Mouse (Mus musculus) thymus, adult 2 months (tissue): ENCODE results near the gene Borcs8. TPM values are rescaled to one million over a fixed set of nuclear protein-coding genes. Genes with fewer than 3 reads are reported as not detected.
A peak's percentile ranks its signal among the peaks of the same experiment; 100 is the strongest.

Experiments
- DNase-seq: peaks from one replicate; pipeline ENCODE4 v3.0.0; 2021
- H3K27ac ChIP-seq: fragments of 200-500 bp; 2 replicates; pipeline ENCODE4 v1.5.1; 2012; ENCODE audit warnings: low read length, control low read depth; ENCODE audit not compliant: control insufficient read depth, insufficient read depth
- H3K27me3 ChIP-seq: fragments of 200-500 bp; 2 replicates; pipeline ENCODE4 v1.6.1; 2012; ENCODE audit warnings: mild to moderate bottlenecking, low read length, moderate library complexity, mixed read lengths; ENCODE audit not compliant: control insufficient read depth, insufficient read depth
- H3K36me3 ChIP-seq: fragments of 200-500 bp; 2 replicates; pipeline ENCODE4 v1.6.1; 2012; ENCODE audit warnings: mild to moderate bottlenecking, low read length, moderate library complexity; ENCODE audit not compliant: control insufficient read depth, insufficient read depth
- H3K4me1 ChIP-seq: fragments of 200-500 bp; replicated peaks from 2 replicates; pipeline ENCODE4 v1.6.1; 2012; ENCODE audit warnings: low read length; ENCODE audit not compliant: control insufficient read depth, insufficient read depth
- H3K4me3 ChIP-seq: fragments of 200-500 bp; 2 replicates; pipeline ENCODE4 v1.5.1; 2012; ENCODE audit warnings: mild to moderate bottlenecking, low read length, control low read depth, moderate library complexity; ENCODE audit not compliant: control insufficient read depth, insufficient read depth
- CTCF ChIP-seq: fragments of 200-500 bp; IDR thresholded peaks from 2 replicates; pipeline ENCODE4 v1.5.1; 2012; ENCODE audit warnings: mild to moderate bottlenecking, control low read depth, low read length, moderate library complexity, borderline replicate concordance; ENCODE audit not compliant: control insufficient read depth, poor library complexity, insufficient read depth; ENCODE audit errors: extremely low read depth
- POLR2A ChIP-seq: fragments of 200-500 bp; IDR thresholded peaks from 2 replicates; pipeline ENCODE4 v1.6.1; 2012; ENCODE audit warnings: mild to moderate bottlenecking, low read length, control low read depth, moderate library complexity; ENCODE audit not compliant: control insufficient read depth, poor library complexity, insufficient read depth; ENCODE audit errors: extremely low read depth
- WGBS: fragments of 180-500 bp; shearing (Covaris S2); methylation state at CpG from one replicate; pipeline ENCODE4 v1.1.7; 2018; 5-methylcytosine and 5-hydroxymethylcytosine counted together
- polyA plus RNA-seq: library from polyadenylated mRNA; depleted of rRNA; stranded (reverse); fragments of >200 nt; gene quantifications from 2 replicates; pipeline ENCODE4 v1.2.3, GENCODE M21; 2012; rRNA removed

Borcs8 gene
- polyA plus RNA-seq, result 174 and 178 TPM in 2 replicates

DNA sequence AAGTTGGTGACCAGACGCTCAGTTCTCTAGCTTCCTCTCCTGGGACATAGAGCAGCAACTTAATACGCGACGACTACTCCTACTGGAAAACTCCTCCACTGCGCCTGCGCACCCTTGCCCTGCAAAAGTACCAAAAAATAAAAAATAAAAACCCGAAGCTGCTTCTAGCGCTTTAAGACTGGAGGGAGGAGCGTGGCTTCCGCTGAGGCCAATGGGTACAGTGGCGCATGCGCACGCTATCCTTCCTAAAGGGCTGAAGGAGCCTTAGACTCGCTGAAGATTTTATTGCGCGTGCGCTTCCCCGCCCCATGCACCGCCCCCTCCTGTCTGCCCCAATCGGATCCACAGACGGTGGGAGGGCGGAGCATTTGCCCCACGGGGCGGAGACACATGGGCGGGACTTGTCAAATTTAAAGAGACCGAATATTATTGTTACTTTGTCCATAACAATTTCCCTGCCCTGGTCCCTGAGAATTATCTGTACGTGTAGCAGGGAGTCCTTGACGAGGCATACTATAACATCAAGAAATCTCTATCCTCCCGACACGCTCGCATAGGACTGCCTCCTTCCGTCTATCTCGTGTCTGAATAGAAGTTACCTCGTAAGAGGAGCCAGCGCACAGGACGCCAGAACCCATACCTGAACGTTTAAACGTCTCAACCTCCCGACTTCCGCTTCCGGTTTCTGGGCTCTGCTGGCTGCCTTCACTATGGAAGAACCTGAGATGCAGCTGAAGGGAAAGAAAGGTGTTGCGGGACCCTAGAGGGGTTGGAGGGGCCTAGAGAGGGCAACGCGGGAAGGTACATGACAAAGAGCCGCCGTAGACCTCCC lies at the start of gene Borcs8, which contains the start of the genes Rfxank and Mef2b:
Gene Borcs8 (plus strand): TSS at position 474 of the 832 bp plus-strand sequence.
Gene Rfxank (minus strand): TSS at position 129 of the 832 bp plus-strand sequence.
Gene Mef2b (plus strand): TSS at position 686 of the 832 bp plus-strand sequence.
- TF ChIP-seq CTCF, result no peak
- TF ChIP-seq POLR2A, result peak; percentile 50; the same call in 1 of the 2 replicates
- Histone ChIP-seq H3K27ac (peak within 1 kb of the TSS; percentile 91), H3K4me1 (peaks cover 15% of the 10 kb centered on the region), H3K36me3 (peaks cover 9% of the 10 kb centered on the region; the same call in 1 of the 2 replicates), H3K4me3 (peak within 1 kb of the TSS; percentile 96), H3K27me3 (no peaks in the 10 kb centered on the region)
- peak; percentile 98 for DNase-seq
- under 1% methylated on average over 46 of the region's 46 CpGs for WGBS

DNA sequence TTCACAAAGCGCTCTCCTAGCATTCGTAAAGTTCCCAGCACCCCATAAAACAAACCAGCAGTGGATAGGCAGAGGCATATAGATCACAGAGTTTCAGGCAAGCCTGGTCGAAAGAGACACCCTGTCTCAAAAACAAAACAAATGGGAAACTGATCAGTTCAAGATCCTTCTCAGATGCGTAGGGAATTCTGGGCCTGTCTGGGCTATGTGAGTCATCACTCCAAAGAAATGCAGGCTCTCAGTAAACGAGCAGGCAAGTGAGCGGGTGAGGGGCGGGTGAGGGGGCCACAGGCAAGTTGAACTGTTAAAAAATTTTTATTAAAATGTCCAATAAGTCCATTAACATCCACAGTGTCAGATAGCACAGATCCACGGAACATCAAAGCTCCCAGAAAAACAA lies 46.5 kb upstream of the Borcs8 start:
- Histone ChIP-seq H3K27ac (no peak overlapping the region), H3K36me3 (no peaks in the 10 kb centered on the region), H3K27me3 (peaks cover 9% of the 10 kb centered on the region), H3K4me1 (no peaks in the 10 kb centered on the region), H3K4me3 (no peak overlapping the region)
- TF ChIP-seq CTCF (no peak), POLR2A (no peak)
- no peak for DNase-seq
- WGBS, result 82% methylated on average over 8 of the region's 8 CpGs

DNA sequence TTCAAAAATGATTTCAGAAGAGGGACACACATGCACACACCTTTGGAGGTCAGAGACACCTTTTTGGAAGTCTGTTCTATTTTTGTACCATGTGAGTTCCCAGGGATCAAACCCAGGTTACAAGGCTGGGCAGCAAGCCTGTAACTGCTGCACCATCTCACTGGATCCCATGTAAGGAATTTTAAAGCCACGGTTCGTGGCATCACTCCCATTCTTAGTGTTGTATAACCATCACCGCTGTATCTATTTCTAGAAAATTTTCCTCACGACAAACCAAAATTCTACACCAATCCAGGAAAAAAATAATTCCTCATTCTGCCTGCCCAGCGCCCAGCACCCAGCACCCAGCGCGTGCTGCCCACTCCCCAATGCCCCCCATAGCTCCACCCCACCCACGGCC lies 40.0 kb upstream of the Borcs8 start:
- H3K4me3 ChIP-seq, result no peak overlapping the region
- no peaks in the 10 kb centered on the region for H3K36me3 ChIP-seq
- no peak for DNase-seq
- WGBS, result 73% methylated on average over 8 of the region's 8 CpGs
- H3K4me1 ChIP-seq, result no peaks in the 10 kb centered on the region
- TF ChIP-seq POLR2A (no peak), CTCF (no peak)
- no peak overlapping the region for H3K27ac ChIP-seq
- no peaks in the 10 kb centered on the region for H3K27me3 ChIP-seq

DNA sequence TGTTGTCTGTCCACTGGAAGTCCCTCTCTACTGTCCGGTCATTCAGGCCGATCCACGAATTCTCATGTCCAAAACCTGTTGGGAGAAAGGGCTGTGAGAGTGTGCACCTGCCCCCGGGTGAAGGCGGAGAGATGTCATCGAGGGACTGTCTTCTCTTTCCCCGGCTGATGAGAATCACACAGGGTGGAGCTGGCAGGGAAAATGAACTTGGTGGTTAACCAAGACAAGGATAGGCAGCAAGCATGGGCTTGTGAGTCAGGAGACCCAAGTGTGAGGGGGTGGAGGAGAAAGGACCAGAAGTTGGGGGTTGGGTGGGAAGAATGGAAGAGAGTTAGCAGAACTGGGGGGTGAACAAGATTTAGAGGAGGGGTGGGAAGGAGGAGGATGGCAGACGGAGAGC lies 39.1 kb upstream of the Borcs8 start:
- H3K4me3 ChIP-seq, result no peak overlapping the region
- no peaks in the 10 kb centered on the region for H3K27me3 ChIP-seq
- no peak for DNase-seq
- no peak for TF ChIP-seq POLR2A
- TF ChIP-seq CTCF, result no peak
- H3K36me3 ChIP-seq, result no peaks in the 10 kb centered on the region
- no peak overlapping the region for H3K27ac ChIP-seq
- 83% methylated on average over 8 of the region's 8 CpGs for WGBS
- H3K4me1 ChIP-seq, result no peaks in the 10 kb centered on the region

DNA sequence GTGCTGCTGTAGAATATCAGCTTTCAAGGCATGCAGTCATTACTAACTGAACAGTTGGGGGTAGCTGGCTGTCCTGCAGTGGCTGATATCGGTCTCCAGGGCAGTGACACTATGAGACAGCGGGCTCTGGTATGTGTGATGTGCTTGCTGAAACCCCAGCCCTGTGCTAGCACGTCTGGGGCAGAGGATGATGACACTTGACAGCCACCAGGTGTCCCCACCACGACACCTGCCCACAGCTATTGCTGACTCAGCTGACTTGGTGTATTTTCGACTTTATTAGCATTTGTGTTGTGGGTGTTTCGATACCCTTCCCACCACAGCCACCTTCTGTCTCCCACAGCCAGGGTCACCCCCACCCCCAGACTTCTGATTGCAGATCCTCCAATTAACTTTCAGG lies 34.8 kb upstream of the Borcs8 start:
- DNase-seq, result peak; percentile 55
- no peaks in the 10 kb centered on the region for H3K36me3 ChIP-seq
- no peaks in the 10 kb centered on the region for H3K27me3 ChIP-seq
- H3K4me3 ChIP-seq, result no peak overlapping the region
- no peaks in the 10 kb centered on the region for H3K4me1 ChIP-seq
- H3K27ac ChIP-seq, result no peak overlapping the region
- TF ChIP-seq CTCF, result peak; percentile 85
- TF ChIP-seq POLR2A, result no peak
- 6% methylated on average over 6 of the region's 6 CpGs for WGBS

DNA sequence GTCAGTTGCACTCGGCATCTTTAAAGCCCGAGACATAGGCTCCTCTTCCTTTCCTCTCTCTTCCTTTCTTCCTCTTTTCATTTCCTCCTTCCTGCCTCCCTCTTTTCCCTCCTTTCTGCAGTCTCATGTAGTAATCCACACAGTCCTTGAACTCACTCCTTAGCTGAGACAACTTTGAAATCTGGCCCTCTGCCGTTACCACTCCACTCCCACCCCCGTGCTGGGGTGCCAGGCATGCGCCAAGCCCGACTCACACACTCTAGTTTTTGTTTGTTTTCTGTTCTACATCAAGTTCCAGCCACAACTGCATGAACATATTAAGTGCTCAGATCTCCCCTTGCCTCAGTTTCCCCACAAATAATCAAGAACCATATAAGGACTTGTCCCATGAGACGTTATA lies 34.4 kb upstream of the Borcs8 start:
- H3K27ac ChIP-seq, result no peak overlapping the region
- WGBS, result 53% methylated on average over 7 of the region's 7 CpGs
- no peaks in the 10 kb centered on the region for H3K4me1 ChIP-seq
- H3K4me3 ChIP-seq, result no peak overlapping the region
- no peak for TF ChIP-seq CTCF
- no peak for TF ChIP-seq POLR2A
- H3K27me3 ChIP-seq, result no peaks in the 10 kb centered on the region
- no peak for DNase-seq
- no peaks in the 10 kb centered on the region for H3K36me3 ChIP-seq
